Mouse (Mus musculus) kidney, postnatal 0 days (tissue): ENCODE results near the gene Fen1. TPM values are rescaled to one million over a fixed set of nuclear protein-coding genes. Genes with fewer than 3 reads are reported as not detected.

ENCODE experiments used
- ATAC-seq: fragments of 200-750 bp; cut with Nextera tagmentation; replicated peaks from 2 replicates; pipeline ENCODE4 v1.8.0; 2017; ENCODE audit warnings: low read depth, moderate number of reproducible peaks, moderate TSS enrichment, moderate library complexity; ENCODE audit not compliant: low FRiP score
- DNase-seq: peaks from one replicate; pipeline ENCODE4 v3.0.0-alpha.2; 2016; ENCODE audit warnings: low spot score
- H3K27ac ChIP-seq: fragments of 300-500 bp; sonication (generic); 2 replicates; pipeline ENCODE4 v1.5.1; 2014; ENCODE audit warnings: mild to moderate bottlenecking
- H3K27me3 ChIP-seq: fragments of 300-500 bp; sonication (generic); 2 replicates; pipeline ENCODE4 v1.6.1; 2014; ENCODE audit warnings: low read length, mixed read lengths; ENCODE audit not compliant: insufficient read depth
- H3K36me3 ChIP-seq: fragments of 300-500 bp; sonication (generic); 2 replicates; pipeline ENCODE4 v1.6.1; 2014; ENCODE audit warnings: low read length, mixed read lengths; ENCODE audit not compliant: insufficient read depth
- H3K4me1 ChIP-seq: fragments of 300-500 bp; sonication (generic); replicated peaks from 2 replicates; pipeline ENCODE4 v1.6.1; 2014; ENCODE audit warnings: antibody characterized with exemption, low read length, mixed read lengths; ENCODE audit not compliant: insufficient read depth
- H3K4me2 ChIP-seq: fragments of 300-500 bp; sonication (generic); 2 replicates; pipeline ENCODE4 v1.6.1; 2014; ENCODE audit warnings: mild to moderate bottlenecking, low read length, moderate library complexity, mixed read lengths
- H3K4me3 ChIP-seq: fragments of 300-500 bp; sonication (generic); replicated peaks from 2 replicates; pipeline ENCODE4 v1.5.1; 2014; ENCODE audit warnings: low read depth, low read length
- H3K9ac ChIP-seq: fragments of 300-500 bp; sonication (generic); 2 replicates; pipeline ENCODE4 v1.6.1; 2014; ENCODE audit warnings: low read depth, low read length
- H3K9me3 ChIP-seq: fragments of 300-500 bp; sonication (generic); replicated peaks from 2 replicates; pipeline ENCODE4 v1.6.1; 2016; ENCODE audit warnings: low read length, inconsistent platforms, mixed read lengths
- CTCF ChIP-seq: IDR thresholded peaks from 2 replicates; pipeline ENCODE4 v1.5.1; 2016; ENCODE audit warnings: antibody characterized with exemption, low read depth, mild to moderate bottlenecking, moderate library complexity
- WGBS: fragments of 180-500 bp; shearing (Covaris S2); extraction: QIAGEN DNeasy Blood & Tissue Kit; methylation state at CpG from one replicate; pipeline ENCODE4 v1.1.7; 2014; 5-methylcytosine and 5-hydroxymethylcytosine counted together
- polyA plus RNA-seq: library from polyadenylated mRNA; unstranded; fragments of >200 nt; fragmentation: Nextera tagmentation; extraction: Ambion mirVana; gene quantifications from 2 replicates; pipeline ENCODE4 v1.2.1, GENCODE M21; 2015

Gene Fen1
- polyA plus RNA-seq, 1 experiment from 2014 or later: 46.6 TPM

GRCm38 (mm10) chr19:10231016-10231415, 27.0 kb upstream of the Fen1 start:
- H3K27me3 ChIP-seq: no peaks in the 10 kb centered on the region
- peak; percentile 37; the same call in 1 of the 2 replicates for ATAC-seq
- H3K4me3 ChIP-seq: no peak overlapping the region
- H3K4me1 ChIP-seq: no peaks in the 10 kb centered on the region; the same call in 1 of the 2 replicates
- no peak for TF ChIP-seq CTCF
- no peak overlapping the region for H3K9ac ChIP-seq
- peak; percentile 26 for DNase-seq
- H3K9me3 ChIP-seq: no peaks in the 10 kb centered on the region
- H3K36me3 ChIP-seq: no peaks in the 10 kb centered on the region
- 16% methylated on average over 7 of the region's 7 CpGs for WGBS
- no peak overlapping the region for H3K27ac ChIP-seq
- no peak overlapping the region for H3K4me2 ChIP-seq

- Histone ChIP-seq H3K4me1 (no peaks in the 10 kb centered on the region; the same call in 1 of the 2 replicates), H3K9me3 (no peaks in the 10 kb centered on the region), H3K27me3 (no peaks in the 10 kb centered on the region), H3K9ac (no peak overlapping the region), H3K27ac (no peak overlapping the region), H3K4me2 (no peak overlapping the region), H3K36me3 (no peaks in the 10 kb centered on the region), H3K4me3 (no peak overlapping the region)
- DNase-seq (no peak), ATAC-seq (no peak)
- WGBS: 41% methylated on average over 4 of the region's 4 CpGs
- no peak for TF ChIP-seq CTCF
Measured at GRCm38 (mm10) chr19:10225767-10226166, 21.8 kb upstream of the Fen1 start.

GRCm38 (mm10) chr19:10224637-10225453, 20.9 kb upstream of the Fen1 start:
- Histone ChIP-seq H3K27ac (no peak overlapping the region), H3K9ac (no peak overlapping the region), H3K4me3 (no peak overlapping the region), H3K36me3 (no peaks in the 10 kb centered on the region), H3K27me3 (no peaks in the 10 kb centered on the region), H3K9me3 (no peaks in the 10 kb centered on the region), H3K4me2 (peak overlapping the region; percentile 11; the same call in 1 of the 2 replicates), H3K4me1 (no peaks in the 10 kb centered on the region; the same call in 1 of the 2 replicates)
- ATAC-seq: peak; percentile 44
- peak; percentile 72 for DNase-seq
- no peak for TF ChIP-seq CTCF
- 29% methylated on average over 26 of the region's 26 CpGs for WGBS

DNA sequence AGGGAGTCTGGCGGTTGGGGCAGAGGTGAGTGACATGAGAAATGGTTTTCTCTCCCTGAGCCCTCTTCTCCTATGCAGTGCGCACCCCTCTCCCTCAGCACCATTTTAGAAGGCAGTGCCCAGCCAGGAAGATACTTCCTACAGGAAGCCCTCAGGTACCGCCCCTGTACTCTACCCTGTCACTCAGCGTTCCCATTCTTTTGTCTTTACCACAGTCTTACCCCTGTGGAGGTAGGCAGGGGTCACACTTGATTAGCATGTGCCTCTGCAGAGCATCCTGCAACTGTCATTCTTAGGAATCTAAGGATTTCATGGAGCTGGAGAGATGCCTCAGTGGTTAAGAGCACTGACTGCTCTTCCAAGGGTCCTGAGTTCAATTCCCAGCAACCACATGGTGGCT, 19.6 kb upstream of the Fen1 start:
- H3K9me3 ChIP-seq: no peaks in the 10 kb centered on the region
- DNase-seq: no peak
- H3K4me3 ChIP-seq: no peak overlapping the region
- no peak overlapping the region for H3K27ac ChIP-seq
- H3K27me3 ChIP-seq: no peaks in the 10 kb centered on the region
- no peak overlapping the region for H3K9ac ChIP-seq
- TF ChIP-seq CTCF: no peak
- H3K4me2 ChIP-seq: no peak overlapping the region
- H3K4me1 ChIP-seq: no peaks in the 10 kb centered on the region; the same call in 1 of the 2 replicates
- no peak for ATAC-seq
- 80% methylated on average over 3 of the region's 4 CpGs for WGBS
- H3K36me3 ChIP-seq: no peaks in the 10 kb centered on the region

- Histone ChIP-seq H3K4me3 (no peak overlapping the region), H3K4me1 (no peaks in the 10 kb centered on the region; the same call in 1 of the 2 replicates), H3K4me2 (no peak overlapping the region), H3K9me3 (no peaks in the 10 kb centered on the region), H3K27ac (no peak overlapping the region), H3K9ac (no peak overlapping the region), H3K36me3 (no peaks in the 10 kb centered on the region), H3K27me3 (no peaks in the 10 kb centered on the region)
- no peak for ATAC-seq
- DNase-seq: no peak
- no peak for TF ChIP-seq CTCF
- WGBS: 37% methylated on average over 8 of the region's 8 CpGs
Measured at GRCm38 (mm10) chr19:10222656-10223055, 18.7 kb upstream of the Fen1 start.

GRCm38 (mm10) chr19:10221585-10221984, 17.6 kb upstream of the Fen1 start:
- H3K27ac ChIP-seq: no peak overlapping the region
- no peaks in the 10 kb centered on the region for H3K9me3 ChIP-seq
- no peaks in the 10 kb centered on the region for H3K27me3 ChIP-seq
- H3K4me2 ChIP-seq: no peak overlapping the region
- ATAC-seq (no peak), DNase-seq (peak; percentile 46)
- no peaks in the 10 kb centered on the region; the same call in 1 of the 2 replicates for H3K4me1 ChIP-seq
- no peak overlapping the region for H3K9ac ChIP-seq
- no peak overlapping the region for H3K4me3 ChIP-seq
- WGBS: 25% methylated on average over 4 of the region's 4 CpGs
- no peaks in the 10 kb centered on the region for H3K36me3 ChIP-seq
- no peak for TF ChIP-seq CTCF
